8 mouse cellular contexts compared by ENCODE assay signal in the genomic region with DNA sequence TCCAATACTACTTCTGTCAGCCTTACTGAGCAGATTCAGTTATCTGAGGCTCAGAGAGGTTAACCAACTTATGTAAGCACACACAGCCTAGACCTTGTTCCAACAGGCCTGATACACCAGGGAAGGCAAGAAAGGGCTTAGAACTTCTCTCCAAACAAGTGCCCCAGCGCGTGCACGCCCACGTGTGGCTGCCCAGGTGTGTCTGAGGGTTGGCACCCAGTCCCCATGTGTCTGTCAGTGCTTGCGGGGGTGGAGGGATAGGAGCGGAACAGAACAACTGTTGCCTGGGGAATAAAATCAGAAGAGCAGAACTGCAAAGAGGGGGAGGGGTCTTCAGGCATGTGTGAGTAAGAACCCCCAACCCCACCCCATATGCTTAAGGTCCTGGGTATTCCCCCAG. TPM values are rescaled to one million over a fixed set of nuclear protein-coding genes. Genes with fewer than 3 reads are reported as not detected.
DNase-seq lines count a peak whose midpoint lies in the region; ATAC-seq lines count a peak whose summit lies in the region.

No protein-coding gene starts in this region.

- no peaks in the 10 kb centered on the region for H3K27me3 ChIP-seq in kidney, embryonic 16.5 days (ENCODE audit: insufficient read depth, low read length)
- H3K27me3 ChIP-seq in embryonic facial prominence, embryonic 11.5 days (ENCODE audit: control insufficient read depth, insufficient read depth, low read length), result no peaks in the 10 kb centered on the region
- H3K27me3 ChIP-seq in limb, embryonic 11.5 days (ENCODE audit: control insufficient read depth, insufficient read depth, low read length), result no peaks in the 10 kb centered on the region
- no peaks in the 10 kb centered on the region for H3K27me3 ChIP-seq in splenic B cell, adult 2 months (ENCODE audit: control insufficient read depth, insufficient read depth, low read length, poor library complexity, severe bottlenecking)

- ATAC-seq in kidney, embryonic 16.5 days (ENCODE audit: low FRiP score, low TSS enrichment), result no peak
- ATAC-seq in embryonic facial prominence, embryonic 11.5 days (replicated peaks; ENCODE audit: insufficient number of reproducible peaks, low FRiP score, low TSS enrichment, low read depth), result no peak
- no peak for ATAC-seq in limb, embryonic 11.5 days (ENCODE audit: insufficient number of reproducible peaks, low FRiP score, low TSS enrichment, low read depth)

- no peak for DNase-seq in kidney, adult 18-20 months
- no peak for DNase-seq in embryonic facial prominence, embryonic 11.5 days (ENCODE audit: low spot score)
- no peak for DNase-seq in limb, embryonic 11.5 days (ENCODE audit: low spot score)
- DNase-seq in splenic B cell, adult 2 months (ENCODE audit: low read depth, low spot score), result peak; percentile 85
- no peak for DNase-seq in urinary bladder, postnatal 14 days (ENCODE audit: low spot score)
- no peak for DNase-seq in right cerebral cortex, adult 18-20 months
- no peak for DNase-seq in left cerebral cortex, postnatal 14 days (ENCODE audit: low spot score in 2 of 2)

- H3K4me3 ChIP-seq in kidney, embryonic 16.5 days (ENCODE audit: low read length), result no peak overlapping the region; the same call in 1 of the 2 replicates
- no peak overlapping the region for H3K4me3 ChIP-seq in embryonic facial prominence, embryonic 11.5 days (ENCODE audit: low read depth, low read length)
- no peak overlapping the region for H3K4me3 ChIP-seq in limb, embryonic 11.5 days (ENCODE audit: low read depth, low read length)

- intact Hi-C loops in left cerebral cortex, postnatal 14 days (cut with DNase I), result no loop called here

- H3K4me1 ChIP-seq in kidney, embryonic 16.5 days (ENCODE audit: insufficient read depth, low read length), result peaks cover 53% of the 10 kb centered on the region
- peaks cover 22% of the 10 kb centered on the region for H3K4me1 ChIP-seq in embryonic facial prominence, embryonic 11.5 days (ENCODE audit: control insufficient read depth, insufficient read depth, low read length)
- H3K4me1 ChIP-seq in limb, embryonic 11.5 days (ENCODE audit: control insufficient read depth, insufficient read depth, low read length), result peaks cover 50% of the 10 kb centered on the region

- 19% methylated on average over 6 of the region's 6 CpGs for WGBS in kidney, embryonic 16.5 days
- 19% methylated on average over 6 of the region's 6 CpGs for WGBS in embryonic facial prominence, embryonic 11.5 days
- WGBS in limb, embryonic 11.5 days, result 30% methylated on average over 6 of the region's 6 CpGs

- H3K36me3 ChIP-seq in kidney, embryonic 16.5 days (ENCODE audit: insufficient read depth, low read length), result no peaks in the 10 kb centered on the region
- H3K36me3 ChIP-seq in embryonic facial prominence, embryonic 11.5 days (replicated peaks; ENCODE audit: control insufficient read depth, insufficient read depth, low read depth, low read length), result no peaks in the 10 kb centered on the region
- H3K36me3 ChIP-seq in limb, embryonic 11.5 days (ENCODE audit: control insufficient read depth, insufficient read depth, low read length), result no peaks in the 10 kb centered on the region
- no peaks in the 10 kb centered on the region for H3K36me3 ChIP-seq in splenic B cell, adult 2 months (ENCODE audit: control insufficient read depth, insufficient read depth, low read length, poor library complexity, severe bottlenecking)

- peak overlapping the region; percentile 73 for H3K27ac ChIP-seq in kidney, embryonic 16.5 days (ENCODE audit: low read length)
- H3K27ac ChIP-seq in embryonic facial prominence, embryonic 11.5 days (replicated peaks; ENCODE audit: low read depth, low read length), result no peak overlapping the region
- H3K27ac ChIP-seq in limb, embryonic 11.5 days (replicated peaks; ENCODE audit: low read depth, low read length), result peak overlapping the region; percentile 74

- H3K9me3 ChIP-seq in kidney, embryonic 16.5 days (ENCODE audit: low read length), result no peaks in the 10 kb centered on the region
- no peaks in the 10 kb centered on the region for H3K9me3 ChIP-seq in embryonic facial prominence, embryonic 11.5 days (replicated peaks; ENCODE audit: control insufficient read depth, low read length)
- no peaks in the 10 kb centered on the region for H3K9me3 ChIP-seq in limb, embryonic 11.5 days (ENCODE audit: control insufficient read depth, low read length)

- peak overlapping the region; percentile 51 for H3K4me2 ChIP-seq in kidney, embryonic 16.5 days (replicated peaks; ENCODE audit: low read depth, low read length)
- H3K4me2 ChIP-seq in embryonic facial prominence, embryonic 11.5 days (ENCODE audit: low read depth, low read length), result peak overlapping the region; percentile 39; the same call in 1 of the 2 replicates
- peak overlapping the region; percentile 38; the same call in 1 of the 2 replicates for H3K4me2 ChIP-seq in limb, embryonic 11.5 days (ENCODE audit: low read depth, severe bottlenecking)

- peak overlapping the region; percentile 53; the same call in 1 of the 2 replicates for H3K9ac ChIP-seq in kidney, embryonic 16.5 days (replicated peaks; ENCODE audit: low read length)
- H3K9ac ChIP-seq in embryonic facial prominence, embryonic 11.5 days (replicated peaks; ENCODE audit: low read length), result no peak overlapping the region; the same call in 1 of the 2 replicates
- H3K9ac ChIP-seq in limb, embryonic 11.5 days (ENCODE audit: low read length), result no peak overlapping the region

RNA-seq across cellular contexts. Expression of gene Dnajb12, which starts 31.7 kb away (rescaled TPM):
- polyA plus RNA-seq in kidney, embryonic 16.5 days (2015; fragmentation: Nextera tagmentation; extraction: Ambion mirVana), result 30.1 and 32.9 TPM in 2 replicates
- polyA plus RNA-seq in embryonic facial prominence, embryonic 11.5 days (2014; fragmentation: Nextera tagmentation; extraction: Ambion mirVana), result 19.4 and 21.6 TPM in 2 replicates
- 22.5 and 23.8 TPM in 2 replicates for polyA plus RNA-seq in limb, embryonic 11.5 days (2014; fragmentation: Nextera tagmentation; extraction: Ambion mirVana)
- 10 to 100 TPM; 46.3 to 50.6 TPM for total RNA-seq in left cerebral cortex, postnatal 14 days (2021)

RNA-seq across cellular contexts. Expression of gene Ddit4, which starts 40.5 kb away (rescaled TPM):
- polyA plus RNA-seq in kidney, embryonic 16.5 days (2015; fragmentation: Nextera tagmentation; extraction: Ambion mirVana), result 30.6 and 31.9 TPM in 2 replicates
- polyA plus RNA-seq in embryonic facial prominence, embryonic 11.5 days (2014; fragmentation: Nextera tagmentation; extraction: Ambion mirVana), result 6.3 and 6.9 TPM in 2 replicates
- 6.8 and 10.2 TPM in 2 replicates for polyA plus RNA-seq in limb, embryonic 11.5 days (2014; fragmentation: Nextera tagmentation; extraction: Ambion mirVana)
- total RNA-seq in left cerebral cortex, postnatal 14 days (2021), result 10 to 100 TPM; 52.5 to 76.3 TPM
